Mouse (Mus musculus): ENCODE measurements at regions not wholly inside any gene's neighbourhood (a gene's known extent, or its start where the extent isn't known, plus 50 kb on each side); places are given as distances from the start of the nearest gene placed in this dataset.

DNA sequence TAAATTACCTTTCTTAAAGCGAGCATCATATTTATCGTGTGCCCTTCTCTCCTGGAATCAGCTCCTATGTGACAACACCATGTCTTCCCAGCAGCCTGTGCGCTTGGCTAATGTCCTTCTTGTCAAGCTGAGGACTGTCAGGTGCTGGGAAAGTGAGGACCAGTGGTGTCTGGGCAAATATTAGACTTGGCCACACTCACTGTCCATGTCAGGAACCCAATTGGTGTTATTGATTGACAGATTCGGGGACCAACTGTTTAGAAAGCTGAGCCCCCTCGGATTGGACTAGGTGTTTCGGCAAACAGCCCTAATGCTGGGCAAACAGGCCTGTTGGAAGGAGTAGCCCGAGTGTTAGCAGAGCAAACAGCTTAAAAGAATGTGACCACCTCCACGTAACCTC, 73.1 kb downstream of the Rplp1 start:
- TF ChIP-seq EP300 (IDR thresholded peaks at IDR 0.05; ENCODE audit: low read depth): no peak
- TF ChIP-seq CTCF (IDR thresholded peaks at IDR 0.05; ENCODE audit: low read depth): no peak
